7 mouse cellular contexts compared by ENCODE assay signal in the genomic region with DNA sequence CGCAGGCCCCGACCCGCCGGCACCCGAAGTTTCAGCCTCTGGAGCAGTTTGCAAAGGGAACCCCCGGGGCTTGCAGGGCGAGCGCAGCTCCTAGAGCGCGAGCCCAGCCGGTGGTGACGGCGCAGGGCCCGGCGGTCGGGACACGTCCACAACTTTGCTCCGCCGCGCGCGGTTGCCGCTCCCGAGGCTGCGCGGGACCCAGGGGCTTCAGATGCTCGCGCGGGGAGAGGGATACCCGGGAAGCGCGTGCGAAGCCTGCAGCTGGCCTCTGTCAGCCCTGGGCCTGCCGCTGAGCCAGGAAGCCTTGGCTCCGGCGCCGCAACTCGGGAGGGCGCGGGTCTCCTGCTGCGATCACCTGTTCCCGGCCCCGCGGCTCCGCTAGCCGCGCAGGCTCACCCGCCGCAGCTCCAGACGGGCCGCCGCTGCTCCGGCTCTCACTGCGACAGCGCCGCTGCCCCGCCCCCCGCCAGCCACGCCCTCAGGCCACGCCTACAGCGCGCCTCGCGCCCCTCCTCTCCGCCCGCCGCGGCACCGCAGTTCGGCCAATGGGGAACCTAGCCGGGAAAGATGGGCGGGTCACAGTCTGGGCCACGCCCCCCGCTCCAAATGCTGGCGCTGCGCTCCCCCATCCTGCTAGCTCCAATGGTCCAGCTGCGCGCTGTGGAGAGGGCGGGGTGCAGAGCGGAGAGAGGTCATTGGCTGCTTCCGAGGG. TPM values are rescaled to one million over a fixed set of nuclear protein-coding genes. Genes with fewer than 3 reads are reported as not detected.
DNase-seq lines count a peak whose midpoint lies in the region; ATAC-seq and TF ChIP-seq lines count a peak whose summit lies in the region.

Man1c1 (minus strand) TSS at position 456 of the 712 bp plus-strand sequence.

- WGBS in embryonic facial prominence, embryonic 10.5 days: under 1% methylated on average over 81 of the region's 81 CpGs
- under 1% methylated on average over 71 of the region's 81 CpGs for WGBS in intestine, postnatal 0 days
- WGBS in midbrain, embryonic 12.5 days: 2% methylated on average over 69 of the region's 81 CpGs
- WGBS in small intestine, adult 2 months: 1% methylated on average over 76 of the region's 81 CpGs

- H3K4me2 ChIP-seq in intestine, postnatal 0 days (replicated peaks; ENCODE audit: low read depth): peak within 1 kb of the TSS; percentile 99
- H3K4me2 ChIP-seq in midbrain, embryonic 12.5 days (replicated peaks): peak within 1 kb of the TSS; percentile 99

- H3K9me3 ChIP-seq in embryonic facial prominence, embryonic 10.5 days: no peaks in the 10 kb centered on the region
- H3K9me3 ChIP-seq in intestine, postnatal 0 days (ENCODE audit: control insufficient read depth): no peaks in the 10 kb centered on the region
- H3K9me3 ChIP-seq in midbrain, embryonic 12.5 days: no peaks in the 10 kb centered on the region

- no peak for TF ChIP-seq CTCF in intestine, postnatal 0 days (IDR thresholded peaks at IDR 0.05; ENCODE audit: low read depth)
- TF ChIP-seq CTCF in small intestine, adult 2 months (IDR thresholded peaks at IDR 0.05; ENCODE audit: extremely low read depth, insufficient read length, insufficient replicate concordance, low read depth, low read length): no peak

- peaks cover 66% of the 10 kb centered on the region for H3K27me3 ChIP-seq in embryonic facial prominence, embryonic 10.5 days (replicated peaks; ENCODE audit: low read depth, poor library complexity, severe bottlenecking)
- peaks cover 26% of the 10 kb centered on the region for H3K27me3 ChIP-seq in intestine, postnatal 0 days (replicated peaks; ENCODE audit: control insufficient read depth, insufficient read depth, low read length)
- H3K27me3 ChIP-seq in midbrain, embryonic 12.5 days: peaks cover 47% of the 10 kb centered on the region
- peaks cover 32% of the 10 kb centered on the region for H3K27me3 ChIP-seq in small intestine, adult 2 months (ENCODE audit: control insufficient read depth, insufficient read depth, low read length)

- DNase-seq in adrenal gland, postnatal 10 days: peak; percentile 100
- peak; percentile 100 for DNase-seq in embryonic facial prominence, embryonic 10.5 days (ENCODE audit: low spot score)
- DNase-seq in gonadal fat pad, adult 2 months (ENCODE audit: low read depth): peak; percentile 19
- DNase-seq in left cerebral cortex, postnatal 4 days: peak; percentile 100

- 0 out of 2 replicates have a peak, but pooled peaks have one; percentile 9 for TF ChIP-seq POLR2A in small intestine, adult 2 months (IDR thresholded peaks at IDR 0.05; ENCODE audit: low read depth, low read length)

- H3K9ac ChIP-seq in intestine, postnatal 0 days (ENCODE audit: low read depth, low read length): peak within 1 kb of the TSS; percentile 56
- H3K9ac ChIP-seq in midbrain, embryonic 12.5 days (replicated peaks): peak within 1 kb of the TSS; percentile 67

- intact Hi-C loops in left cerebral cortex, postnatal 4 days (cut with DNase I): loop anchor here (5.0 kb wide), 1 partner anchor 147 kb away; no protein-coding TSS in a partner anchor

- peak within 1 kb of the TSS; percentile 68 for H3K4me3 ChIP-seq in embryonic facial prominence, embryonic 10.5 days
- peak within 1 kb of the TSS; percentile 63 for H3K4me3 ChIP-seq in intestine, postnatal 0 days (ENCODE audit: low read depth, low read length)
- H3K4me3 ChIP-seq in midbrain, embryonic 12.5 days: peak within 1 kb of the TSS; percentile 59
- H3K4me3 ChIP-seq in small intestine, adult 2 months (ENCODE audit: low read depth, low read length): peak within 1 kb of the TSS; percentile 74

- peak within 1 kb of the TSS; percentile 76 for H3K27ac ChIP-seq in embryonic facial prominence, embryonic 10.5 days (replicated peaks)
- peak within 1 kb of the TSS; percentile 57; the same call in 1 of the 2 replicates for H3K27ac ChIP-seq in intestine, postnatal 0 days (ENCODE audit: low read depth, low read length)
- H3K27ac ChIP-seq in midbrain, embryonic 12.5 days (replicated peaks): peak within 1 kb of the TSS; percentile 71
- H3K27ac ChIP-seq in small intestine, adult 2 months (ENCODE audit: insufficient read depth, low read depth, low read length): no peak within 1 kb of the TSS

- H3K36me3 ChIP-seq in embryonic facial prominence, embryonic 10.5 days (replicated peaks): no peaks in the 10 kb centered on the region
- no peaks in the 10 kb centered on the region for H3K36me3 ChIP-seq in intestine, postnatal 0 days (ENCODE audit: control insufficient read depth, insufficient read depth)
- no peaks in the 10 kb centered on the region for H3K36me3 ChIP-seq in midbrain, embryonic 12.5 days
- no peaks in the 10 kb centered on the region for H3K36me3 ChIP-seq in small intestine, adult 2 months (ENCODE audit: control insufficient read depth, insufficient read depth, low read length)

- peak; percentile 91 for ATAC-seq in intestine, postnatal 0 days
- peak; percentile 95 for ATAC-seq in midbrain, embryonic 12.5 days (ENCODE audit: low FRiP score, low read depth)

- H3K4me1 ChIP-seq in embryonic facial prominence, embryonic 10.5 days: peaks cover 45% of the 10 kb centered on the region
- peaks cover 6% of the 10 kb centered on the region for H3K4me1 ChIP-seq in intestine, postnatal 0 days (replicated peaks; ENCODE audit: control insufficient read depth, insufficient read depth, low read length)
- H3K4me1 ChIP-seq in midbrain, embryonic 12.5 days: peaks cover 26% of the 10 kb centered on the region
- H3K4me1 ChIP-seq in small intestine, adult 2 months (ENCODE audit: control insufficient read depth, insufficient read depth, insufficient read length, low read length): peaks cover 15% of the 10 kb centered on the region

RNA-seq across cellular contexts. Expression of gene Man1c1, which starts in this region (rescaled TPM):
- 10 to 100 TPM; 21.3 TPM for total RNA-seq in adrenal gland, postnatal 10 days (2021)
- 2.6 and 2.8 TPM in 2 replicates for polyA plus RNA-seq in embryonic facial prominence, embryonic 10.5 days (2016; fragmentation: Nextera tagmentation; extraction: Ambion mirVana)
- polyA plus RNA-seq in gonadal fat pad, adult 2 months (2012; rRNA removed): 5.7 and 8.0 TPM in 2 replicates
- polyA plus RNA-seq in intestine, postnatal 0 days (2015; fragmentation: Nextera tagmentation; extraction: Ambion mirVana): 1.7 TPM in 2 replicates
- total RNA-seq in left cerebral cortex, postnatal 4 days (2021): 10 to 100 TPM; 12.2 to 13.7 TPM
- polyA plus RNA-seq in midbrain, embryonic 12.5 days (2016; fragmentation: Nextera tagmentation; extraction: Ambion mirVana): 5.4 and 6.5 TPM in 2 replicates
- 2.8 and 3.7 TPM in 2 replicates for polyA plus RNA-seq in small intestine, adult 2 months (2012; rRNA removed)

Comparison
In these comparisons a context has a peak if more than half of its experiments do, and no peak if none do; other contexts are left out.
1. DNase-seq: peak in every context shown above with its lines; median percentile 100 in adrenal gland, postnatal 10 days; 100 in embryonic facial prominence, embryonic 10.5 days; 100 in left cerebral cortex, postnatal 4 days; 19 in gonadal fat pad, adult 2 months.